Mouse (Mus musculus): ENCODE results near the gene Ilf2. TPM values are rescaled to one million over a fixed set of nuclear protein-coding genes. Genes with fewer than 3 reads are reported as not detected.

Gene Ilf2
- polyA plus RNA-seq, 1 experiment from 2014 or later: 103 TPM

- Histone ChIP-seq H3K4me1 (ENCODE audit: control insufficient read depth, insufficient read depth, low read length) (peaks cover 5% of the 10 kb centered on the region), H3K4me3 (ENCODE audit: low read length) (no peak overlapping the region), H3K9me3 (replicated peaks; ENCODE audit: control insufficient read depth, low read length) (no peaks in the 10 kb centered on the region), H3K27ac (ENCODE audit: low read length) (no peak overlapping the region), H3K9ac (ENCODE audit: low read length) (no peak overlapping the region), H3K27me3 (ENCODE audit: control insufficient read depth, insufficient read depth, low read length) (no peaks in the 10 kb centered on the region), H3K36me3 (ENCODE audit: control insufficient read depth, insufficient read depth) (peaks cover 20% of the 10 kb centered on the region), H3K4me2 (ENCODE audit: low read depth, low read length) (no peak overlapping the region)
- no peak for ATAC-seq (replicated peaks; ENCODE audit: extremely low read depth, insufficient read depth, low FRiP score)
- 45% methylated on average over 2 of the region's 2 CpGs for WGBS
Observed at GRCm38 (mm10) chr3:90491350-90491749, 15.4 kb downstream of the Ilf2 start.

- Histone ChIP-seq H3K4me2 (ENCODE audit: low read depth, low read length) (no peak overlapping the region), H3K27ac (ENCODE audit: low read length) (no peak overlapping the region), H3K9ac (ENCODE audit: low read length) (no peak overlapping the region), H3K4me3 (ENCODE audit: low read length) (no peak overlapping the region), H3K9me3 (replicated peaks; ENCODE audit: control insufficient read depth, low read length) (no peaks in the 10 kb centered on the region), H3K4me1 (ENCODE audit: control insufficient read depth, insufficient read depth, low read length) (peaks cover 5% of the 10 kb centered on the region), H3K36me3 (ENCODE audit: control insufficient read depth, insufficient read depth) (peaks cover 24% of the 10 kb centered on the region), H3K27me3 (ENCODE audit: control insufficient read depth, insufficient read depth, low read length) (no peaks in the 10 kb centered on the region)
- 68% methylated on average over 4 of the region's 4 CpGs for WGBS
- no peak for ATAC-seq (replicated peaks; ENCODE audit: extremely low read depth, insufficient read depth, low FRiP score)
Observed at GRCm38 (mm10) chr3:90493831-90494540, 18.1 kb downstream of the Ilf2 start.

GRCm38 (mm10) chr3:90495850-90496525 is 20.1 kb downstream of the Ilf2 start:
- Histone ChIP-seq H3K9ac (ENCODE audit: low read length) (no peak overlapping the region), H3K4me3 (ENCODE audit: low read length) (no peak overlapping the region), H3K36me3 (ENCODE audit: control insufficient read depth, insufficient read depth) (peaks cover 30% of the 10 kb centered on the region), H3K27me3 (ENCODE audit: control insufficient read depth, insufficient read depth, low read length) (no peaks in the 10 kb centered on the region), H3K4me2 (ENCODE audit: low read depth, low read length) (no peak overlapping the region), H3K27ac (ENCODE audit: low read length) (no peak overlapping the region), H3K4me1 (ENCODE audit: control insufficient read depth, insufficient read depth, low read length) (no peaks in the 10 kb centered on the region), H3K9me3 (replicated peaks; ENCODE audit: control insufficient read depth, low read length) (no peaks in the 10 kb centered on the region)
- no peak for ATAC-seq (replicated peaks; ENCODE audit: extremely low read depth, insufficient read depth, low FRiP score)
- 80% methylated on average over 7 of the region's 7 CpGs for WGBS

GRCm38 (mm10) chr3:90497597-90497996 is 21.7 kb downstream of the Ilf2 start:
- H3K4me2 ChIP-seq (ENCODE audit: low read depth, low read length): no peak overlapping the region
- ATAC-seq (replicated peaks; ENCODE audit: extremely low read depth, insufficient read depth, low FRiP score): no peak
- no peak overlapping the region for H3K9ac ChIP-seq (ENCODE audit: low read length)
- H3K9me3 ChIP-seq (replicated peaks; ENCODE audit: control insufficient read depth, low read length): no peaks in the 10 kb centered on the region
- no peaks in the 10 kb centered on the region for H3K27me3 ChIP-seq (ENCODE audit: control insufficient read depth, insufficient read depth, low read length)
- H3K27ac ChIP-seq (ENCODE audit: low read length): no peak overlapping the region
- no peaks in the 10 kb centered on the region for H3K4me1 ChIP-seq (ENCODE audit: control insufficient read depth, insufficient read depth, low read length)
- no peak overlapping the region for H3K4me3 ChIP-seq (ENCODE audit: low read length)
- peaks cover 41% of the 10 kb centered on the region for H3K36me3 ChIP-seq (ENCODE audit: control insufficient read depth, insufficient read depth)

- no peak overlapping the region for H3K27ac ChIP-seq (ENCODE audit: low read length)
- peaks cover 10% of the 10 kb centered on the region for H3K4me1 ChIP-seq (ENCODE audit: control insufficient read depth, insufficient read depth, low read length)
- ATAC-seq (replicated peaks; ENCODE audit: extremely low read depth, insufficient read depth, low FRiP score): no peak
- 82% methylated on average over 4 of the region's 4 CpGs for WGBS
- H3K4me3 ChIP-seq (ENCODE audit: low read length): no peak overlapping the region
- H3K4me2 ChIP-seq (ENCODE audit: low read depth, low read length): no peak overlapping the region
- H3K36me3 ChIP-seq (ENCODE audit: control insufficient read depth, insufficient read depth): peaks cover 42% of the 10 kb centered on the region
- H3K9ac ChIP-seq (ENCODE audit: low read length): no peak overlapping the region
- H3K27me3 ChIP-seq (ENCODE audit: control insufficient read depth, insufficient read depth, low read length): no peaks in the 10 kb centered on the region
- H3K9me3 ChIP-seq (replicated peaks; ENCODE audit: control insufficient read depth, low read length): no peaks in the 10 kb centered on the region
Observed at GRCm38 (mm10) chr3:90503444-90503843, 27.5 kb downstream of the Ilf2 start.

GRCm38 (mm10) chr3:90505216-90505615 is 29.3 kb downstream of the Ilf2 start:
- WGBS: 87% methylated on average over 5 of the region's 5 CpGs
- Histone ChIP-seq H3K27me3 (ENCODE audit: control insufficient read depth, insufficient read depth, low read length) (no peaks in the 10 kb centered on the region), H3K9me3 (replicated peaks; ENCODE audit: control insufficient read depth, low read length) (no peaks in the 10 kb centered on the region), H3K27ac (ENCODE audit: low read length) (no peak overlapping the region), H3K4me1 (ENCODE audit: control insufficient read depth, insufficient read depth, low read length) (peaks cover 14% of the 10 kb centered on the region), H3K4me2 (ENCODE audit: low read depth, low read length) (no peak overlapping the region), H3K36me3 (ENCODE audit: control insufficient read depth, insufficient read depth) (peaks cover 36% of the 10 kb centered on the region), H3K4me3 (ENCODE audit: low read length) (no peak overlapping the region), H3K9ac (ENCODE audit: low read length) (no peak overlapping the region)
- no peak for ATAC-seq (replicated peaks; ENCODE audit: extremely low read depth, insufficient read depth, low FRiP score)

- Histone ChIP-seq H3K9me3 (replicated peaks; ENCODE audit: control insufficient read depth, low read length) (no peaks in the 10 kb centered on the region), H3K36me3 (ENCODE audit: control insufficient read depth, insufficient read depth) (peaks cover 35% of the 10 kb centered on the region), H3K9ac (ENCODE audit: low read length) (no peak overlapping the region), H3K4me3 (ENCODE audit: low read length) (no peak overlapping the region), H3K27me3 (ENCODE audit: control insufficient read depth, insufficient read depth, low read length) (no peaks in the 10 kb centered on the region), H3K4me1 (ENCODE audit: control insufficient read depth, insufficient read depth, low read length) (peaks cover 14% of the 10 kb centered on the region), H3K27ac (ENCODE audit: low read length) (no peak overlapping the region), H3K4me2 (ENCODE audit: low read depth, low read length) (no peak overlapping the region)
- 62% methylated on average over 3 of the region's 3 CpGs for WGBS
- no peak for ATAC-seq (replicated peaks; ENCODE audit: extremely low read depth, insufficient read depth, low FRiP score)
Observed at GRCm38 (mm10) chr3:90506362-90506761, 30.4 kb downstream of the Ilf2 start.

- H3K27ac ChIP-seq (ENCODE audit: low read length): peak overlapping the region; percentile 95
- H3K27me3 ChIP-seq (ENCODE audit: control insufficient read depth, insufficient read depth, low read length): no peaks in the 10 kb centered on the region
- no peak for ATAC-seq (replicated peaks; ENCODE audit: extremely low read depth, insufficient read depth, low FRiP score)
- WGBS: 2% methylated on average over 20 of the region's 20 CpGs
- H3K4me2 ChIP-seq (ENCODE audit: low read depth, low read length): peak overlapping the region; percentile 78
- peak overlapping the region; percentile 96 for H3K9ac ChIP-seq (ENCODE audit: low read length)
- peaks cover 22% of the 10 kb centered on the region for H3K36me3 ChIP-seq (ENCODE audit: control insufficient read depth, insufficient read depth)
- no peaks in the 10 kb centered on the region for H3K9me3 ChIP-seq (replicated peaks; ENCODE audit: control insufficient read depth, low read length)
- peak overlapping the region; percentile 83 for H3K4me3 ChIP-seq (ENCODE audit: low read length)
- peaks cover 19% of the 10 kb centered on the region for H3K4me1 ChIP-seq (ENCODE audit: control insufficient read depth, insufficient read depth, low read length)
Observed at GRCm38 (mm10) chr3:90508287-90508949, 32.5 kb downstream of the Ilf2 start.
